Mouse (Mus musculus): Measurements from ENCODE around the gene Elob. TPM values are rescaled to one million over a fixed set of nuclear protein-coding genes. Genes with fewer than 3 reads are reported as not detected.

Gene Elob
- polyA plus RNA-seq, 1 experiment from 2014 or later = 1,231 TPM

GRCm38 (mm10) chr17:23850853-23851749, 22.2 kb upstream of the Elob start:
- no peak for ATAC-seq (ENCODE audit: insufficient number of reproducible peaks, insufficient read depth, low FRiP score, low TSS enrichment, low read depth)
- H3K27ac ChIP-seq = no peak overlapping the region
- WGBS = 61% methylated on average over 18 of the region's 19 CpGs

GRCm38 (mm10) chr17:23850028-23850427, 21.1 kb upstream of the Elob start:
- no peak for ATAC-seq (ENCODE audit: insufficient number of reproducible peaks, insufficient read depth, low FRiP score, low TSS enrichment, low read depth)
- WGBS = 65% methylated on average over 2 of the region's 2 CpGs
- H3K9me3 ChIP-seq = no peaks in the 10 kb centered on the region; the same call in 1 of the 2 replicates

More at GRCm38 (mm10) chr17:23850853-23851749, 22.2 kb upstream of the Elob start:
- 0 out of 2 replicates have a peak overlapping the region, but pooled peaks have one; percentile 27 for H3K9ac ChIP-seq (replicated peaks)
- no peak overlapping the region for H3K4me3 ChIP-seq (replicated peaks)
- H3K4me2 ChIP-seq = no peak overlapping the region
- no peaks in the 10 kb centered on the region for H3K27me3 ChIP-seq
- H3K36me3 ChIP-seq = no peaks in the 10 kb centered on the region
- H3K4me1 ChIP-seq (replicated peaks) = no peaks in the 10 kb centered on the region
- H3K9me3 ChIP-seq = no peaks in the 10 kb centered on the region; the same call in 1 of the 2 replicates

GRCm38 (mm10) chr17:23843812-23844273, 14.9 kb upstream of the Elob start, which contains the start of the genes Prss32 and Prss41:
Gene Prss32, plus strand, starts transcription at chr17:23843855.
Gene Prss41, minus strand, starts transcription at chr17:23844172.
- Histone ChIP-seq H3K4me3 (replicated peaks) (peak within 1 kb of the TSS; percentile 24), H3K27me3 (peaks cover 12% of the 10 kb centered on the region), H3K9ac (replicated peaks) (0 out of 2 replicates have a peak within 1 kb of the TSS, but pooled peaks have one; percentile 40), H3K36me3 (no peaks in the 10 kb centered on the region), H3K4me1 (replicated peaks) (no peaks in the 10 kb centered on the region), H3K9me3 (no peaks in the 10 kb centered on the region), H3K27ac (no peak within 1 kb of the TSS), H3K4me2 (peak within 1 kb of the TSS; percentile 46)
- WGBS = 12% methylated on average over 19 of the region's 19 CpGs
- ATAC-seq (ENCODE audit: insufficient number of reproducible peaks, insufficient read depth, low FRiP score, low TSS enrichment, low read depth) = peak; percentile 34; the same call in 1 of the 2 replicates

More at GRCm38 (mm10) chr17:23850028-23850427, 21.1 kb upstream of the Elob start:
- H3K36me3 ChIP-seq = no peaks in the 10 kb centered on the region
- no peak overlapping the region for H3K4me2 ChIP-seq
- no peak overlapping the region for H3K27ac ChIP-seq
- H3K4me3 ChIP-seq (replicated peaks) = no peak overlapping the region
- H3K9ac ChIP-seq (replicated peaks) = no peak overlapping the region
- H3K4me1 ChIP-seq (replicated peaks) = no peaks in the 10 kb centered on the region
- no peaks in the 10 kb centered on the region for H3K27me3 ChIP-seq

- ATAC-seq (ENCODE audit: insufficient number of reproducible peaks, insufficient read depth, low FRiP score, low TSS enrichment, low read depth) = peak; percentile 44; the same call in 1 of the 2 replicates
Observed at GRCm38 (mm10) chr17:23843141-23843811, 14.3 kb upstream of the Elob start.

GRCm38 (mm10) chr17:23841145-23841544, 12.2 kb upstream of the Elob start:
- Histone ChIP-seq H3K27ac (no peak overlapping the region), H3K9ac (replicated peaks) (no peak overlapping the region), H3K27me3 (peaks cover 12% of the 10 kb centered on the region), H3K4me3 (replicated peaks) (no peak overlapping the region), H3K4me1 (replicated peaks) (no peaks in the 10 kb centered on the region), H3K36me3 (no peaks in the 10 kb centered on the region), H3K4me2 (no peak overlapping the region), H3K9me3 (no peaks in the 10 kb centered on the region)
- WGBS = 31% methylated on average over 4 of the region's 4 CpGs
- no peak for ATAC-seq (ENCODE audit: insufficient number of reproducible peaks, insufficient read depth, low FRiP score, low TSS enrichment, low read depth)

More at GRCm38 (mm10) chr17:23843141-23843811, 14.3 kb upstream of the Elob start:
- Histone ChIP-seq H3K9ac (replicated peaks) (no peak overlapping the region), H3K27ac (no peak overlapping the region), H3K4me1 (replicated peaks) (no peaks in the 10 kb centered on the region), H3K4me2 (peak overlapping the region; percentile 46), H3K27me3 (peaks cover 12% of the 10 kb centered on the region), H3K4me3 (replicated peaks) (peak overlapping the region; percentile 24), H3K36me3 (no peaks in the 10 kb centered on the region), H3K9me3 (no peaks in the 10 kb centered on the region)
- WGBS = 50% methylated on average over 23 of the region's 23 CpGs

- no peak for ATAC-seq (ENCODE audit: insufficient number of reproducible peaks, insufficient read depth, low FRiP score, low TSS enrichment, low read depth)
- Histone ChIP-seq H3K4me3 (replicated peaks) (no peak within 1 kb of the TSS), H3K9ac (replicated peaks) (no peak within 1 kb of the TSS), H3K9me3 (no peaks in the 10 kb centered on the region), H3K27ac (no peak within 1 kb of the TSS), H3K27me3 (peaks cover 31% of the 10 kb centered on the region), H3K36me3 (no peaks in the 10 kb centered on the region), H3K4me1 (replicated peaks) (no peaks in the 10 kb centered on the region), H3K4me2 (no peak within 1 kb of the TSS)
- WGBS = 76% methylated on average over 8 of the region's 8 CpGs
Observed at GRCm38 (mm10) chr17:23836006-23836575, 7.2 kb upstream of the Elob start, which contains the start of gene Prss33. Gene Prss33, minus strand, starts transcription at chr17:23836056.

GRCm38 (mm10) chr17:23831201-23831600, 2.3 kb upstream of the Elob start:
- Histone ChIP-seq H3K4me2 (no peak overlapping the region), H3K4me1 (replicated peaks) (peaks cover 12% of the 10 kb centered on the region; the same call in 1 of the 2 replicates), H3K27ac (no peak overlapping the region), H3K9ac (replicated peaks) (no peak overlapping the region), H3K4me3 (replicated peaks) (no peak overlapping the region), H3K9me3 (no peaks in the 10 kb centered on the region), H3K36me3 (peaks cover 11% of the 10 kb centered on the region), H3K27me3 (peaks cover 31% of the 10 kb centered on the region)
- WGBS = 94% methylated on average over 1 of the region's 1 CpGs
- no peak for ATAC-seq (ENCODE audit: insufficient number of reproducible peaks, insufficient read depth, low FRiP score, low TSS enrichment, low read depth)

- peak overlapping the region; percentile 82 for H3K4me3 ChIP-seq (replicated peaks)
- no peaks in the 10 kb centered on the region for H3K9me3 ChIP-seq
- H3K36me3 ChIP-seq = peaks cover 37% of the 10 kb centered on the region
- peak overlapping the region; percentile 85 for H3K27ac ChIP-seq
- peak; percentile 43 for ATAC-seq (ENCODE audit: insufficient number of reproducible peaks, insufficient read depth, low FRiP score, low TSS enrichment, low read depth)
- peak overlapping the region; percentile 91 for H3K9ac ChIP-seq (replicated peaks)
- H3K4me2 ChIP-seq = peak overlapping the region; percentile 71
- peaks cover 11% of the 10 kb centered on the region for H3K27me3 ChIP-seq
- WGBS = under 1% methylated on average over 47 of the region's 47 CpGs
- H3K4me1 ChIP-seq (replicated peaks) = peaks cover 23% of the 10 kb centered on the region
Observed at GRCm38 (mm10) chr17:23828271-23829001, 500 bp downstream of the Elob start.

GRCm38 (mm10) chr17:23825591-23825990, 3.3 kb downstream of the Elob start:
- H3K9me3 ChIP-seq = no peaks in the 10 kb centered on the region
- no peak overlapping the region for H3K9ac ChIP-seq (replicated peaks)
- peaks cover 23% of the 10 kb centered on the region for H3K4me1 ChIP-seq (replicated peaks)
- no peak overlapping the region for H3K27ac ChIP-seq
- no peaks in the 10 kb centered on the region for H3K27me3 ChIP-seq
- H3K4me2 ChIP-seq = no peak overlapping the region
- peaks cover 66% of the 10 kb centered on the region for H3K36me3 ChIP-seq
- ATAC-seq (ENCODE audit: insufficient number of reproducible peaks, insufficient read depth, low FRiP score, low TSS enrichment, low read depth) = no peak
- H3K4me3 ChIP-seq (replicated peaks) = no peak overlapping the region
- WGBS = 77% methylated on average over 4 of the region's 4 CpGs

GRCm38 (mm10) chr17:23823614-23824013, 5.3 kb downstream of the Elob start:
- Histone ChIP-seq H3K4me3 (replicated peaks) (no peak overlapping the region), H3K4me2 (no peak overlapping the region), H3K9me3 (peaks cover 11% of the 10 kb centered on the region), H3K27ac (no peak overlapping the region), H3K4me1 (replicated peaks) (peaks cover 23% of the 10 kb centered on the region), H3K9ac (replicated peaks) (no peak overlapping the region), H3K36me3 (peaks cover 86% of the 10 kb centered on the region), H3K27me3 (no peaks in the 10 kb centered on the region)
- 94% methylated on average over 12 of the region's 12 CpGs for WGBS
- no peak for ATAC-seq (ENCODE audit: insufficient number of reproducible peaks, insufficient read depth, low FRiP score, low TSS enrichment, low read depth)

All from limb, embryonic 12.5 days (tissue).